Mouse (Mus musculus) small intestine, adult 10 weeks (tissue): Measurements from ENCODE around the gene Wdr27. TPM values are rescaled to one million over a fixed set of nuclear protein-coding genes. Genes with fewer than 3 reads are reported as not detected.

Experiments used
- polyA plus RNA-seq: library from polyadenylated mRNA; stranded (reverse); fragments of 350-450 nt; fragmentation: Illumina TruSeq; extraction: RNeasy Lipid Tissue Mini Kit (QIAGEN cat#74804); gene quantifications from one replicate; pipeline ENCODE4 v1.2.3, GENCODE M21; 2014; ENCODE audit warnings: low replicate concordance

Gene Wdr27
- polyA plus RNA-seq = 4.0 TPM

GRCm38 (mm10) chr17:14943009-14943728 is at the start of gene Wdr27, which contains the start of gene 1600012H06Rik:
Wdr27 (minus strand) TSS chr17:14943158.
1600012H06Rik (plus strand) TSS chr17:14943184.

DNA sequence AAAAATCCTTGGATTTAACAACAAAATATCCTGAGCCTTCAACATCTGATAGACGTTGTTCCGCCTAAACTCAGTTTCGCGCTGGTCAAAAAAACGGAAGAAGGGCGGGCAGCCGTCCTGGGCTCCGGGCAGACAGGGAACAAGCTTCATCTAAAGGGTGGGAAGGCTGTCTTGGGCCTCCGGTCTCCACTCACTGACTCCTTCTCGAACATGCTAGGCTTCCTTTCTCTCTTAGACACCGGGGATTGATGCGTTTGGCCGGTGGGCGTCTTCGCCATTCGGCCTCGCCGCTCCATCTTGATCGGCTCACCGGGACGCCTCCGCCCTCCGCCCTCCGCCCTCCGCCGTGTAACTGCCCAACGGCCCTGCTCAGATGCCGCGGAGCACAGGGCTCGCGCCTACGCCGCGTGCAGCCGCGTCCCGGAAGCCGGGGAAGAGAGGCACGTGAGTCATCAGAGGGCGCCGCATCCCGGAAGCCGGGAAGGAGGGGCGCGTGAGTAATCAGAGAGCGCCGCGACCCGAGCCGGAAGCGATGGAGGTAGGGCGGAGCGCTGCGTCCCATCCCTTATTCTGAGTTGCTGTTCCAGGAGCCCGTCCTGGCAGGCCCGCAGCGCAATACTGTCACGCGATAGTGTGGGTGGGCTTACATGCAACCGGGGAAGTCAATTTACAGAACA is 35.5 kb upstream of the Wdr27 start, which contains the start of the genes 9030025P20Rik and Gm3417:
Gene 9030025P20Rik, plus strand, starts transcription at position 107 of the 677 bp plus-strand sequence.
Gene Gm3417, minus strand, starts transcription at position 429 of the 677 bp plus-strand sequence.

GRCm38 (mm10) chr17:14960951-14961556 is 18.1 kb upstream of the Wdr27 start, which contains the start of gene Phf10:
Phf10 (minus strand) TSS chr17:14961273.

Other genes with a start within 250 kb of the Wdr27 start
- gene Thbs2, start 248.9 kb downstream of the Wdr27 start, polyA plus RNA-seq = 2.6 TPM
- gene 1600012H06Rik, start within 50 bp of the Wdr27 start, polyA plus RNA-seq = 103 TPM
- 87.8 TPM for gene Phf10, start 18.1 kb upstream of the Wdr27 start, polyA plus RNA-seq
- 4.9 TPM for gene 9030025P20Rik, start 35.3 kb upstream of the Wdr27 start, polyA plus RNA-seq
- 1.8 TPM for gene Gm3417, start 35.6 kb upstream of the Wdr27 start, polyA plus RNA-seq
- 2.1 TPM for gene Gm3435, start 67.0 kb upstream of the Wdr27 start, polyA plus RNA-seq
- 43.9 TPM for gene Ermard, start 98.0 kb upstream of the Wdr27 start, polyA plus RNA-seq
- 1.9 TPM for gene Tcte3, start 98.3 kb upstream of the Wdr27 start, polyA plus RNA-seq
- 4.8 TPM for gene Gm3448, start 98.4 kb upstream of the Wdr27 start, polyA plus RNA-seq